Mouse (Mus musculus): ENCODE data around the gene Grk6. TPM values are rescaled to one million over a fixed set of nuclear protein-coding genes. Genes with fewer than 3 reads are reported as not detected.

The Grk6 gene
- polyA plus RNA-seq, 1 experiment, result 38.4 TPM

GRCm38 (mm10) chr13:55450511-55450980 lies 5.7 kb downstream of the Grk6 start:
- peaks cover 58% of the 10 kb centered on the region for H3K4me1 ChIP-seq (ENCODE audit: control insufficient read depth, insufficient read depth, insufficient read length, low read length)
- no peaks in the 10 kb centered on the region for H3K27me3 ChIP-seq (ENCODE audit: control insufficient read depth, insufficient read depth, low read length)
- no peak overlapping the region for H3K4me3 ChIP-seq (ENCODE audit: low read depth, low read length)
- H3K36me3 ChIP-seq (ENCODE audit: control insufficient read depth, insufficient read depth, low read length), result peaks cover 50% of the 10 kb centered on the region
- TF ChIP-seq CTCF (IDR thresholded peaks at IDR 0.05; ENCODE audit: extremely low read depth, insufficient read length, insufficient replicate concordance, low read depth, low read length), result no peak
- TF ChIP-seq POLR2A (IDR thresholded peaks at IDR 0.05; ENCODE audit: low read depth, low read length), result no peak
- H3K27ac ChIP-seq (ENCODE audit: insufficient read depth, low read depth, low read length), result no peak overlapping the region
- WGBS, result 74% methylated on average over 11 of the region's 11 CpGs

DNA sequence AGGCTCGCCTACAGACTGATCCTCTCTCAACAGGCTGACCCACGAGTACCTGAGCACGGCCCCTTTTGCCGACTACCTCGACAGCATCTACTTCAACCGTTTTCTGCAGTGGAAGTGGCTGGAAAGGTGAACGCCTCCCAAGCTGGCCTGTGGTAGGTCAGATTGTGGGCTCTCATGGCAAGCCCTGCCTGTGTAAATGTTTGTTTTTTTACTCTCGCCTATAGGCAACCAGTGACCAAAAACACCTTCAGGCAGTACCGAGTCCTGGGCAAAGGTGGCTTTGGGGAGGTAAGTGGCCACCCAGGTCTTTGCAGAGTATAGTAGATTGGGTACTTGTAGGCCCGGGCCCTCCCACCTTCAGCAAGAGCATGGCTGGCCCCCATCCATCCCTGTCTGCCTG lies 6.4 kb downstream of the Grk6 start:
- Histone ChIP-seq H3K36me3 (ENCODE audit: control insufficient read depth, insufficient read depth, low read length) (peaks cover 54% of the 10 kb centered on the region), H3K27ac (ENCODE audit: insufficient read depth, low read depth, low read length) (peak overlapping the region; percentile 30; the same call in 1 of the 2 replicates), H3K4me3 (ENCODE audit: low read depth, low read length) (no peak overlapping the region), H3K4me1 (ENCODE audit: control insufficient read depth, insufficient read depth, insufficient read length, low read length) (peaks cover 53% of the 10 kb centered on the region), H3K27me3 (ENCODE audit: control insufficient read depth, insufficient read depth, low read length) (no peaks in the 10 kb centered on the region)
- 77% methylated on average over 10 of the region's 10 CpGs for WGBS
- TF ChIP-seq CTCF (IDR thresholded peaks at IDR 0.05; ENCODE audit: extremely low read depth, insufficient read length, insufficient replicate concordance, low read depth, low read length) (no peak), POLR2A (IDR thresholded peaks at IDR 0.05; ENCODE audit: low read depth, low read length) (no peak)

DNA sequence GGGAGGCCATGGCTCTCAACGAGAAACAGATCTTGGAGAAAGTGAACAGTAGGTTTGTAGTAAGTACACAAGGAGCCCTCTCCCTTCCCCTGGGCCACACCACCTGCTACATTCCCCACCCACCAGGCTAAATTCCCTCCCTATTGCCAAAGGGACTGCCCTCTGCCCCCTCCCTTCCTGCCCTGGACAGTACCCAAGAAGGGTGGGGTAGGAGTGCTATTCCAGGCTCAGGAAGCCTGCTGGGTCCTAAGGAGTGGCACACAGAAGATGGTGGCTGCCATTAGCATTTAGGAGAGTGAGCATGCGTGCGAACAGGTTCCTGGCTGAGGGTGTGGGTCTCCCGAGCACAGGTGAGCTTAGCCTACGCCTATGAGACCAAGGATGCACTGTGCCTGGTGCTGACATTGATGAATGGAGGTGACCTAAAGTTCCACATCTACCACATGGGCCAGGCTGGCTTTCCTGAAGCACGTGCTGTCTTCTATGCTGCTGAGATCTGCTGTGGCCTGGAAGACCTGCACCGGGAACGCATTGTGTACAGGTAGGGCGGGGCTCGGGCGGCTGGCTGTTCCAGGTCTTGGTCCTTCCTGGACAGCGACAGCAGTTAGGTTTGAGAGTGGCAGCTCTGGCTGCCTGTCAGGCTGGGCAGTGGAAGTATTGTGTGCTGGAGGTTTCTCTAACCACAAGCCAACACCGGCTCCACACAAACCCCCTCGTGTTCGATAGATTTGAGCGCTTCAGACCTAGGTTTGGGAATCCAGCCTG lies 7.1 kb downstream of the Grk6 start:
- WGBS, result 47% methylated on average over 16 of the region's 16 CpGs
- peak overlapping the region; percentile 4; the same call in 1 of the 2 replicates for H3K4me3 ChIP-seq (ENCODE audit: low read depth, low read length)
- no peak for TF ChIP-seq CTCF (IDR thresholded peaks at IDR 0.05; ENCODE audit: extremely low read depth, insufficient read length, insufficient replicate concordance, low read depth, low read length)
- no peak for TF ChIP-seq POLR2A (IDR thresholded peaks at IDR 0.05; ENCODE audit: low read depth, low read length)
- H3K27me3 ChIP-seq (ENCODE audit: control insufficient read depth, insufficient read depth, low read length), result no peaks in the 10 kb centered on the region
- peaks cover 57% of the 10 kb centered on the region for H3K36me3 ChIP-seq (ENCODE audit: control insufficient read depth, insufficient read depth, low read length)
- peaks cover 46% of the 10 kb centered on the region for H3K4me1 ChIP-seq (ENCODE audit: control insufficient read depth, insufficient read depth, insufficient read length, low read length)
- peak overlapping the region; percentile 48 for H3K27ac ChIP-seq (ENCODE audit: insufficient read depth, low read depth, low read length)

DNA sequence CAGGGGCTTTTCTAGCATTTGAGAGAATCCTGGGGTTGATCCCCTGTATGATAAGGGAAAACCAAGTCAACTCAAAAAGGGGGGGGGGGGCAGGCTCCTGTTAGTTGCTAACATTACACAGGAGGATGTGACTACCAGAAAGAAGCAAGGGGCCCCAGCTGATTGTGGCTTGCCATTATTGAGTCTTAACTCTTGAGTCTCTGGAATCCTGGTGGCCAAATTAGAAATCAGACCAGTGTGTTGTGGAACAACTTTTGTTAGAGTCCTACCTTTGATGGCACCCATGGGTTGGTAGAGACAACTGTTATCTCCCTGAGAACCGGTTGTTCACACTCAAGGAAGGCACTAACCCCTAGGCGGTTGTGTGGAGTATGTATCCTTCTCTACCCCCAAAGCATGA lies 18.1 kb downstream of the Grk6 start:
- H3K4me1 ChIP-seq (ENCODE audit: control insufficient read depth, insufficient read depth, insufficient read length, low read length), result peaks cover 12% of the 10 kb centered on the region
- H3K27ac ChIP-seq (ENCODE audit: insufficient read depth, low read depth, low read length), result no peak overlapping the region
- H3K36me3 ChIP-seq (ENCODE audit: control insufficient read depth, insufficient read depth, low read length), result peaks cover 29% of the 10 kb centered on the region
- no peak overlapping the region for H3K4me3 ChIP-seq (ENCODE audit: low read depth, low read length)
- WGBS, result 66% methylated on average over 2 of the region's 2 CpGs
- TF ChIP-seq POLR2A (IDR thresholded peaks at IDR 0.05; ENCODE audit: low read depth, low read length), result no peak
- no peak for TF ChIP-seq CTCF (IDR thresholded peaks at IDR 0.05; ENCODE audit: extremely low read depth, insufficient read length, insufficient replicate concordance, low read depth, low read length)
- H3K27me3 ChIP-seq (ENCODE audit: control insufficient read depth, insufficient read depth, low read length), result 0 out of 2 replicates have a peak, but pooled peaks cover 5% of the 10 kb centered on the region

GRCm38 (mm10) chr13:55463399-55464026 lies 18.6 kb downstream of the Grk6 start:
- TF ChIP-seq CTCF (IDR thresholded peaks at IDR 0.05; ENCODE audit: extremely low read depth, insufficient read length, insufficient replicate concordance, low read depth, low read length), result no peak
- no peak for TF ChIP-seq POLR2A (IDR thresholded peaks at IDR 0.05; ENCODE audit: low read depth, low read length)
- Histone ChIP-seq H3K36me3 (ENCODE audit: control insufficient read depth, insufficient read depth, low read length) (peaks cover 25% of the 10 kb centered on the region), H3K27ac (ENCODE audit: insufficient read depth, low read depth, low read length) (no peak overlapping the region), H3K4me3 (ENCODE audit: low read depth, low read length) (peak overlapping the region; percentile 64), H3K4me1 (ENCODE audit: control insufficient read depth, insufficient read depth, insufficient read length, low read length) (peaks cover 12% of the 10 kb centered on the region), H3K27me3 (ENCODE audit: control insufficient read depth, insufficient read depth, low read length) (0 out of 2 replicates have a peak, but pooled peaks cover 5% of the 10 kb centered on the region)
- WGBS, result 20% methylated on average over 14 of the region's 14 CpGs

DNA sequence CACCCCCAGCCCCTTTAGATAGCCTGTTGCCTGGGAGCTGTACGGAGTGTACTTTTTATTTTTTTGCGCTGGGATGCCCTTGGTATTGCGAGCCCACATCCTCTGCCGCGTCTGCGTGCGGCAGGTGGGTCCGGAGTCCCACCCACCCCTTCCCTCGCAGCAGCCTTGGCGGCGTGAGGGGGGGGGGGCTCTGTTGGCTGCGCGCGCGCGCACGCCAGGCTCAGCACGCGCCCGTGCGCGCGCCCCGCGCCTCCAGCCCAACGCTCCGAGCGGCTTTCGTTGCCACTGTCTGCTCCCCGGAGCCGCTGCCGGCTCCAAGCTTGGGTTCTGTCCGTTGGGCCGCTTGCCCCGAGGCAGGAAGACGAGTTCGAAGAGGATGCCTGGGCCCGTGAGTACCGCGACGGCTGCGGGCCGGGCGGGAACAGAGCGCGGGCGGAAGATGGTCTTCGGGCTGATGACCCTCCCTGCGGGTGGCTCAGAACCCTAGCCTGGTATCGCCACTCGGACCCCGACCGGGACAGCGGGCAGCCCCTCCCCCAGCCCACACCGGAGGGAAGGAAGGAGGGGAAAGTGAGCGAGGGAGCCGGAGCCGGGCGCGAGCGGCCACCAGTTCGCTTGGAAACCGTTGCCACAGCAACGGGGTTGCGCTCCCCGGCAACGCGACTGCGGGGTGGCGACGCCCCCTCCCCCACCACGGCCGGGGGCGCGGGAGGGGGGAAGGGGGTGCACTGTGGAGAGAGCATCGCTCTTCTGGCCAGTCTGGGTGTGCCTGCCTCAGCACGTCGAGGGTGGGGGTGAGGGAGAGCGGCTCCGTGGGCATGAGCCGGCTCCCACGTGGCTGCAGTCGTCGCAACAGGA lies 19.4 kb downstream of the Grk6 start, which contains the start of gene Prr7:
Prr7 (plus strand) TSS at position 241 of the 858 bp plus-strand sequence.
- Histone ChIP-seq H3K4me3 (ENCODE audit: low read depth, low read length) (peak within 1 kb of the TSS; percentile 64), H3K4me1 (ENCODE audit: control insufficient read depth, insufficient read depth, insufficient read length, low read length) (peaks cover 12% of the 10 kb centered on the region), H3K27me3 (ENCODE audit: control insufficient read depth, insufficient read depth, low read length) (0 out of 2 replicates have a peak, but pooled peaks cover 5% of the 10 kb centered on the region), H3K27ac (ENCODE audit: insufficient read depth, low read depth, low read length) (no peak within 1 kb of the TSS), H3K36me3 (ENCODE audit: control insufficient read depth, insufficient read depth, low read length) (peaks cover 19% of the 10 kb centered on the region)
- 1% methylated on average over 77 of the region's 84 CpGs for WGBS
- TF ChIP-seq POLR2A (IDR thresholded peaks at IDR 0.05; ENCODE audit: low read depth, low read length), result no peak
- no peak for TF ChIP-seq CTCF (IDR thresholded peaks at IDR 0.05; ENCODE audit: extremely low read depth, insufficient read length, insufficient replicate concordance, low read depth, low read length)

All from small intestine, adult 2 months (tissue).